Mouse (Mus musculus): Measurements from ENCODE around the gene Wdr20. TPM values are rescaled to one million over a fixed set of nuclear protein-coding genes. Genes with fewer than 3 reads are reported as not detected.

The Wdr20 gene
- polyA plus RNA-seq, 1 experiment from 2014 or later = 25.4 TPM

GRCm38 (mm10) chr12:110819367-110819766, 81.6 kb downstream of the Wdr20 start:
- no peak overlapping the region for H3K9ac ChIP-seq
- no peak overlapping the region for H3K27ac ChIP-seq (ENCODE audit: low read depth)
- no peak for TF ChIP-seq CTCF (IDR thresholded peaks at IDR 0.05; ENCODE audit: low read depth)
- no peak overlapping the region for H3K4me2 ChIP-seq
- no peak overlapping the region for H3K4me3 ChIP-seq (ENCODE audit: low read depth, low read length)
- H3K4me1 ChIP-seq (ENCODE audit: insufficient read depth) = no peaks in the 10 kb centered on the region
- no peaks in the 10 kb centered on the region for H3K9me3 ChIP-seq (ENCODE audit: low read depth, low read length)
- 54% methylated on average over 8 of the region's 8 CpGs for WGBS
- H3K27me3 ChIP-seq (ENCODE audit: insufficient read depth, low read length) = no peaks in the 10 kb centered on the region
- ATAC-seq (ENCODE audit: insufficient read depth) (no peak), DNase-seq (no peak)
- H3K36me3 ChIP-seq (ENCODE audit: insufficient read depth) = no peaks in the 10 kb centered on the region

DNA sequence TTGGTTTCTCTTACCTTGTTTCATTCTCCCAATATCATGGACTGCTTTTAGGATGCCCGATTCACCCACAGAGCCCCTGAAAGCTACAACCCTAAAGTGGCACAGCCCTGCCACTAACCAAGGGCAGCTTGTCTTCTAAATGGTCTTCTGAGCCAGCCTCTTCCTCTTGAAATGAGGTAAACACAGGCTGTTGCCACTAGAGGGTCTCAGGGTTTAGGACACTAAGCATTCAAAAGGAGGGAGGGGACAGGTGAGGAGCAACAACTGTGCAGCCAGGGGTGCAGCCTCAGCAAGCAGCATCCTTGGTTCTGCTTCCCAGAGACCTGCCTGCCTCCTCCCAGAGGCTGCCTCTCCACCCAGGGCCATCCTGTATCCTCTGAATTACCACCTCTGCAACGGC, 84.0 kb downstream of the Wdr20 start:
- Histone ChIP-seq H3K27me3 (ENCODE audit: insufficient read depth, low read length) (no peaks in the 10 kb centered on the region), H3K27ac (ENCODE audit: low read depth) (no peak overlapping the region), H3K4me2 (no peak overlapping the region), H3K36me3 (ENCODE audit: insufficient read depth) (no peaks in the 10 kb centered on the region), H3K9ac (no peak overlapping the region), H3K9me3 (ENCODE audit: low read depth, low read length) (no peaks in the 10 kb centered on the region), H3K4me3 (ENCODE audit: low read depth, low read length) (no peak overlapping the region), H3K4me1 (ENCODE audit: insufficient read depth) (no peaks in the 10 kb centered on the region)
- 82% methylated on average over 2 of the region's 2 CpGs for WGBS
- TF ChIP-seq CTCF (IDR thresholded peaks at IDR 0.05; ENCODE audit: low read depth) = no peak
- no peak for ATAC-seq (ENCODE audit: insufficient read depth)
- no peak for DNase-seq

DNA sequence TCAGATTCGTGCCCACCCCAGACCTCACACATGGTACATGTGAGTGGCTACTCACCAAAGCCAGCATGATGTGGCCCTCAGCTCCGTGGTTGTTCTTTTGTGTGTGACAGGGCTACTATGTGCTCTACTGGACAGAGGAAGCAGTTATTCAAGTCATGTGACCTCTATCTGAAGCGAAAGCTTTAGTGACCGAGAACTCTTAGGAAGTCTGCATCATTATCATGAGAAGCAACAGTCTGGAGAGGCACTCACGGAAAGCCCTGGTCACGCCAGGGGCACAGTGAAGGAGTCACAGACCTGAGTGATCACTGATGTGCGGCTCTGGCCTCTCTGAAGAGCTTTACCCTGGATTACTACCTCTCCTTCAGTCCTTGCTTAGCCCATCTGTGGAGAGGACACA, 84.6 kb downstream of the Wdr20 start:
- ATAC-seq (ENCODE audit: insufficient read depth) (no peak), DNase-seq (no peak)
- no peaks in the 10 kb centered on the region for H3K4me1 ChIP-seq (ENCODE audit: insufficient read depth)
- H3K4me3 ChIP-seq (ENCODE audit: low read depth, low read length) = no peak overlapping the region
- no peak for TF ChIP-seq CTCF (IDR thresholded peaks at IDR 0.05; ENCODE audit: low read depth)
- H3K27me3 ChIP-seq (ENCODE audit: insufficient read depth, low read length) = no peaks in the 10 kb centered on the region
- no peak overlapping the region for H3K9ac ChIP-seq
- no peaks in the 10 kb centered on the region for H3K9me3 ChIP-seq (ENCODE audit: low read depth, low read length)
- H3K36me3 ChIP-seq (ENCODE audit: insufficient read depth) = no peaks in the 10 kb centered on the region
- H3K27ac ChIP-seq (ENCODE audit: low read depth) = no peak overlapping the region
- 80% methylated on average over 7 of the region's 7 CpGs for WGBS
- no peak overlapping the region for H3K4me2 ChIP-seq

DNA sequence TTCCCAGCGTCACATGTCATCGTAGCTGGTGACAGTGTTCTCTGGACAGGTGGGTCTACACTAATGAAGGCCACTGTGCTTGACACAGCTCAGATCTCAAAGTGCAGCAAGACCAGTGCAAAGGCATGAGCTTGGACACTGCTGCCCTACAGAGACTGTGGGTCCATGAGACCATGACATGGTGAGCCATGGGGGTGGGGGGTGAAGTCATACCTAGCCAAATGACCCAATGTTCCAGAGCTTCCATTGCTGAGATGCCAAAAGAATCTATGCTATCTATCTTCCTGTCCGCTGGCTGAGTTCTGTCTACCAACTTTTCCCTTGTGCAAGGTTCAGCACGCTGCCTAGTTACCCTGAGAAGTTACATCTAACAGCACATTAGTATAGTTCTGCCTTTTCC, 91.2 kb downstream of the Wdr20 start:
- Histone ChIP-seq H3K4me2 (no peak overlapping the region), H3K9ac (no peak overlapping the region), H3K4me3 (ENCODE audit: low read depth, low read length) (no peak overlapping the region), H3K4me1 (ENCODE audit: insufficient read depth) (no peaks in the 10 kb centered on the region), H3K9me3 (ENCODE audit: low read depth, low read length) (no peaks in the 10 kb centered on the region), H3K36me3 (ENCODE audit: insufficient read depth) (no peaks in the 10 kb centered on the region), H3K27ac (ENCODE audit: low read depth) (no peak overlapping the region), H3K27me3 (ENCODE audit: insufficient read depth, low read length) (no peaks in the 10 kb centered on the region)
- ATAC-seq (ENCODE audit: insufficient read depth) = no peak
- DNase-seq = no peak
- 87% methylated on average over 4 of the region's 4 CpGs for WGBS
- TF ChIP-seq CTCF (IDR thresholded peaks at IDR 0.05; ENCODE audit: low read depth) = no peak

DNA sequence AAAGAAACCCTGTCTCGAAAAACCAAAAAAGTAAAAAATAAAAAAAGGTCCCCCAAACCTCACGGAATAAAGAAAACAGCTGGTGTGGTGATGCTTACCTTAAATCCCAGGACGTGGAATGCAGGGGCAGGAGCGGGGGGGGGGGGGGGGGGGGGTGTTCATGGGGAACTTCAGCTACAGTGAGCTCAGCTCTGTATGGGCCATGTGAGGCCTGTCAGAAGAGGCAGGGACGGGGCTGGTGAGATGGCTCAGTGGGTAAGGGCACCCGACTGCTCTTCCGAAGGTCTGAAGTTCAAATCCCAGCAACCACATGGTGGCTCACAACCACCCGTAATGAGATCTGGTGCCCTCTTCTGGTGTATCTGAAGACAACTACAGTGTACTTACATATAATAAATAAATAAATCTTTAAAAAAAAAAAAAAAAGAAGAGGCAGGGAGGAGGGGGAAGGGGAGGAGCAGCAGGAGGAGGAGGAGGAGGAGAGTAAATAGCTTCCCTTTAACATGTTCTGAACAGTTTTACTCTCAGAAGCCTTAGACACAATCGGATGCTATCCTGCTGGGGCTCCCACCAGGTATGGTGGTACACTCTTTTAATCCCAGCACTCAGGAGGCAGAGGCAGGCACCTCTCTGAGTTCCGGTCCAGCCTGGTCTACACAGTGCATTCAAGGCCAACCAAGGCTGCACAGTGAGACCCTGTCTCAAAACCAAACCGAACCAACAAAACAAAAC, 92.7 kb downstream of the Wdr20 start:
- no peaks in the 10 kb centered on the region for H3K36me3 ChIP-seq (ENCODE audit: insufficient read depth)
- no peaks in the 10 kb centered on the region for H3K9me3 ChIP-seq (ENCODE audit: low read depth, low read length)
- ATAC-seq (ENCODE audit: insufficient read depth) = no peak
- 83% methylated on average over 9 of the region's 11 CpGs for WGBS
- H3K27me3 ChIP-seq (ENCODE audit: insufficient read depth, low read length) = no peaks in the 10 kb centered on the region
- no peaks in the 10 kb centered on the region for H3K4me1 ChIP-seq (ENCODE audit: insufficient read depth)
- no peak overlapping the region for H3K9ac ChIP-seq
- no peak for DNase-seq
- no peak overlapping the region for H3K27ac ChIP-seq (ENCODE audit: low read depth)
- no peak overlapping the region for H3K4me3 ChIP-seq (ENCODE audit: low read depth, low read length)
- no peak for TF ChIP-seq CTCF (IDR thresholded peaks at IDR 0.05; ENCODE audit: low read depth)
- H3K4me2 ChIP-seq = no peak overlapping the region

DNA sequence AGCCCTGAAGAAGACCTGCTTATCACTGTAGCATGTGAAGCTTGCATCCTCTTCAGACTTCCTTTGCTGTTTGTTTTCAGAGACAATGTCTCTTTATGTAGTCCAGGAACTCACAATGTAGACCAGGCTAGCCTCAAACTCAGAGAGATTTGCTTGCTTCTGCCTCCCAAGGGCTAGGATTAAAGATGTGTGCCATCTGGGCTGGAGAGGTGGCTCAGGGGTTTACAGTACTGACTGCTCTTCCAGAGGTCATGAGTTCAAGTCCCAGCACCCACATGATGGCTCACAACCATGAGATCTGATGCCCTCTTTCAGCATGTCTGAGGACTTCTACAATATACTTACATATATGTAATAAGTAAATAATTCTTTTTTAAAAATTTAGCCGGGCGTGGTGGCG, 97.4 kb downstream of the Wdr20 start:
- no peaks in the 10 kb centered on the region for H3K9me3 ChIP-seq (ENCODE audit: low read depth, low read length)
- H3K27me3 ChIP-seq (ENCODE audit: insufficient read depth, low read length) = no peaks in the 10 kb centered on the region
- ATAC-seq (ENCODE audit: insufficient read depth) (no peak), DNase-seq (no peak)
- 93% methylated on average over 3 of the region's 3 CpGs for WGBS
- H3K36me3 ChIP-seq (ENCODE audit: insufficient read depth) = no peaks in the 10 kb centered on the region
- H3K4me1 ChIP-seq (ENCODE audit: insufficient read depth) = no peaks in the 10 kb centered on the region
- no peak overlapping the region for H3K27ac ChIP-seq (ENCODE audit: low read depth)
- TF ChIP-seq CTCF (IDR thresholded peaks at IDR 0.05; ENCODE audit: low read depth) = no peak
- H3K4me3 ChIP-seq (ENCODE audit: low read depth, low read length) = no peak overlapping the region
- H3K9ac ChIP-seq = no peak overlapping the region
- H3K4me2 ChIP-seq = no peak overlapping the region

- Histone ChIP-seq H3K9me3 (ENCODE audit: low read depth, low read length) (no peaks in the 10 kb centered on the region), H3K27me3 (ENCODE audit: insufficient read depth, low read length) (no peaks in the 10 kb centered on the region), H3K9ac (0 out of 2 replicates have a peak overlapping the region, but pooled peaks have one; percentile 39), H3K36me3 (ENCODE audit: insufficient read depth) (no peaks in the 10 kb centered on the region), H3K4me3 (ENCODE audit: low read depth, low read length) (no peak overlapping the region), H3K4me1 (ENCODE audit: insufficient read depth) (no peaks in the 10 kb centered on the region), H3K4me2 (no peak overlapping the region), H3K27ac (ENCODE audit: low read depth) (peak overlapping the region; percentile 84)
- 30% methylated on average over 6 of the region's 6 CpGs for WGBS
- ATAC-seq (ENCODE audit: insufficient read depth) = no peak
- no peak for TF ChIP-seq CTCF (IDR thresholded peaks at IDR 0.05; ENCODE audit: low read depth)
- DNase-seq = peak; percentile 27
Measured at GRCm38 (mm10) chr12:110836729-110837128, 99.0 kb downstream of the Wdr20 start.
